Mouse (Mus musculus) layer of hippocampus, adult 2 months (tissue): Measurements from ENCODE around the gene Gm49405. TPM values are rescaled to one million over a fixed set of nuclear protein-coding genes. Genes with fewer than 3 reads are reported as not detected.
"Not testable (repeated sequence)": the region's sequence is repeated elsewhere in the genome, so short reads cannot be mapped to it uniquely, and the experiment has no call there.

ENCODE experiments used
- DNase-seq, 2 experiments: peaks; one replicate each; pipeline ENCODE4 v3.0.0; 2022; ENCODE audit warnings: low spot score in 2 of 2
- H3K27ac ChIP-seq: fragments of 200-600 bp; 2 replicates; pipeline ENCODE4 v1.8.1; 2022
- H3K4me3 ChIP-seq: fragments of 200-600 bp; 2 replicates; pipeline ENCODE4 v1.8.1; 2022; ENCODE audit warnings: mild to moderate bottlenecking
- CTCF ChIP-seq: fragments of 200-600 bp; conservative IDR thresholded peaks from 2 replicates; pipeline ENCODE4 v1.8.1; 2022; ENCODE audit warnings: antibody characterized with exemption, mild to moderate bottlenecking, moderate library complexity
- long read RNA-seq, 2 experiments: library from polyadenylated mRNA; stranded (forward); transcript quantifications; one replicate each; pipeline ENCODE4 v2.0.0; 2021; ENCODE audit warnings: borderline mapping rate in 2 of 2
- total RNA-seq, 2 experiments: library from RNA; stranded (reverse); gene quantifications; 2 replicates each; pipeline ENCODE4 v1.2.3; 2021

Gm49405 gene
- total RNA-seq = 1 to 10 TPM; 1.3 to 1.4 TPM
- long read RNA-seq, experiment 1 = 0 reads
- long read RNA-seq, experiment 2 = 0 reads

DNA sequence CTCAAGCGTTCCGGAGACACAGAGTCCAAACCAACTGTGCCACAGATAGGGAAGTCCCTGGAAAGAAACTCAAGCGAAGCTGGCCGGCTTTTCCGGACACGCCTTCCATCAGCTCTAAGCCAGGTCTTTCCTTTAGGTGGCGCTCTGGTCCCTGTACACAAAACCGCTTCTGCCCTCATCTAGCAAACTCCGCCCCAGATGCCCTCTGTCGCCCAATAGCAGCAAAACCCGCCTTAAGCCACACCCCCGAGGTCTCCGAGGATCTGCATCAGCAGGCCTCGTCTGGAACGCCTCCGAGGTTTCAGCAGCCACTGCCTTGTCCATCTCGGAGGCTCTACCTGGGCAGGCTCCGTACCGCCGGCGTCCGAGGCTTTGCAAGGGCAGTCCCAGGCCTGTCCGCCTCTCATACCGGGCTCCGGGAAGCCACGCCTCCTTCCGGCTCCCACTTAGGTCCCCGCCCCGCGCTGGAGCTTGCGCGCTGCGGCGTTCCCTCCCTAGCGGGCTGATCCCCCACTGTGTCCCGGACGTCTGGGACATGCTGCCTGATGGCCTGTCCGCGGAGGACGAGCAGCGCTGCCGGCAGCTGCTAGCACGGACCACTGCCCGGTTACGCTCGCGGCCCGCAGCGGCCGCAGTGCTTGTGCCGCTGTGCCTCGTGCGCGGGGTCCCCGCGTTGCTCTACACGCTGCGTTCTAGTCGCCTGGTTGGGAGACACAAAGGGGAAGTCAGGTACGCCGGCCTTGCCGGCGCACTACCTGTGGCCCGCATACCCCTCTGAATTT lies at the start of gene Gm49405, which contains the start of gene Nudt8:
Gene Gm49405, plus strand, starts transcription at position 508 of the 782 bp plus-strand sequence.
Gene Nudt8, plus strand, starts transcription at position 462 of the 782 bp plus-strand sequence.
- TF ChIP-seq CTCF = peak; percentile 86
- DNase-seq = peak; percentile 92 to 95
- peak within 1 kb of the TSS; percentile 75 for H3K4me3 ChIP-seq
- peak within 1 kb of the TSS; percentile 96 for H3K27ac ChIP-seq

DNA sequence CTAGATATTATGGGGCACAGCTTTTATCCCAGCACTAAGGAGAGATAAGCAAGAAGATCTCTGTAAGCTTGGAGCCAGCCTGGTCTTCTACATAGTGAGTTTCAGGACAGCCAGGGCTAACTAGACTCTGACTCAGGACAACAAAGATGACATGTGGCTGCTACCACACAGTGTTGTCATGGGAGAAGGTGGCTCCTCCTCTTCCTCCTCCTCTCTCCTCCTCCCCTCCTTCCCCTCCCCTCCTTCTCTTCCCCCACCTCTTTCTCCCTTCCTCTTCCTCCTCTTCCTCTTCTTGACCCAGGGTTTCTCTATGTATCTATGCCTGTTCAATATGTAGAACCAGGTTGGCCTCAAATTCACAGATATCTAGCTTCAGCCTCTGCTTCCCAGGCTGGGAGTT lies 49.0 kb upstream of the Gm49405 start:
- no peak overlapping the region for H3K27ac ChIP-seq
- TF ChIP-seq CTCF = no peak
- no peak overlapping the region for H3K4me3 ChIP-seq
- no peak for DNase-seq

DNA sequence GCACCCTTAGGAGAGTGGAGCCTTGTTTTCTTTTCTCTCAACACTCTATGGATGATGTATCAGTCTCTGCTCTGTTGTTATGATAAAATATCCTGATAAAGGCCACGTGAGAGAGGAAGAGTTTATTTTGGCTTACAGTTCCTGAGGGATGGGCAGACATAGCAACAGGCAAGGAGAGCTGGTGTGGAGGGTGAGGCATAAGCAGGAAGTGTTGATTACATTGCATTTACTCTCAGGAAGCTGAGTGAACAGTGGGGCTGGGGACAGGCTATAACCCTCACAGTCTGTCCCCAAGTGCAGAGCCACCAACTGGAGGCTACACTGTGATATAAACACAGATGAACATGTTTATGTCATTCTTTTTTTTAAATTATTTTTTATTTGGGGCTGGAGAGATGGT lies 48.3 kb upstream of the Gm49405 start:
- no peak for TF ChIP-seq CTCF
- DNase-seq = no peak
- no peak overlapping the region for H3K4me3 ChIP-seq
- no peak overlapping the region for H3K27ac ChIP-seq

DNA sequence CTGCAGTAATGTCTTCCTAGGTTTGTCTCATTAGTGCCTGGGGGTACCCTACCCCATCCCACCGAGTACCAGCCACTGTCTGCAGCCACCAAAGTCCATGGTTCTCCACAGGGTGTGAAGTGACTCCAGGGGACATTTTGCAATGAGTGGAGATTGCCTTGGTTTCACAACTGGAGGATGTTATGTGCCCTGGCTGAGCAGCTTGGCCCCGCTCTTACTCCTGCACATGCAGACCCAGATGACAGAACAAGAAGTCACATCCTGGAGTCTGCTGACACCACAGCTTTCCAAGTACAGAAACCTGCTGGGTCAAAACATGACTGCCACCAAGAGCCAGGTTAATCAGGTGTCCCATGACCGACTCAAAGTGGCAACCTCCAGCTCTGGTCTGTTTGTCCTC lies 45.4 kb upstream of the Gm49405 start:
- no peak for DNase-seq
- H3K4me3 ChIP-seq = no peak overlapping the region
- TF ChIP-seq CTCF = no peak
- no peak overlapping the region for H3K27ac ChIP-seq

DNA sequence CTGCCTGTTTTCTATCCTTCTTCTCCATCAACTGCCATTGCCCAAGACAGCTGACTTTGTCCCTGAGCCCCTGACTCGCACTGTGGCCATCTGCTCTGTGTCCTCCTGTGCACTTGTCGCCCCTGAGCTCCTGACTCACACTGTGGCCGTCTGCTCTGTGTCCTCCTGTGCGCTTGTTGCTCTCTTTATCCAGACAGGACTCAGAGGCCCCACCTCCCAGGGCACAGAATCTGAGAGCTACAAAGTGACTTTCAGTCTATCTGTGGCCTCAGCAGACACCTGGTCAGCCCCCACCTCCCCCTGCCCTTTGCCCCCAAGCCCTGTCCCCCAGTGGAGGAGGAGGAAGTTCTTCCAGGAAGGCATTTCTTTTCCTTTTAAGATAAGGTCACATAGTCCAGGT lies 44.6 kb upstream of the Gm49405 start:
- no peak for DNase-seq
- no peak for TF ChIP-seq CTCF
- no peak overlapping the region for H3K4me3 ChIP-seq
- no peak overlapping the region for H3K27ac ChIP-seq

DNA sequence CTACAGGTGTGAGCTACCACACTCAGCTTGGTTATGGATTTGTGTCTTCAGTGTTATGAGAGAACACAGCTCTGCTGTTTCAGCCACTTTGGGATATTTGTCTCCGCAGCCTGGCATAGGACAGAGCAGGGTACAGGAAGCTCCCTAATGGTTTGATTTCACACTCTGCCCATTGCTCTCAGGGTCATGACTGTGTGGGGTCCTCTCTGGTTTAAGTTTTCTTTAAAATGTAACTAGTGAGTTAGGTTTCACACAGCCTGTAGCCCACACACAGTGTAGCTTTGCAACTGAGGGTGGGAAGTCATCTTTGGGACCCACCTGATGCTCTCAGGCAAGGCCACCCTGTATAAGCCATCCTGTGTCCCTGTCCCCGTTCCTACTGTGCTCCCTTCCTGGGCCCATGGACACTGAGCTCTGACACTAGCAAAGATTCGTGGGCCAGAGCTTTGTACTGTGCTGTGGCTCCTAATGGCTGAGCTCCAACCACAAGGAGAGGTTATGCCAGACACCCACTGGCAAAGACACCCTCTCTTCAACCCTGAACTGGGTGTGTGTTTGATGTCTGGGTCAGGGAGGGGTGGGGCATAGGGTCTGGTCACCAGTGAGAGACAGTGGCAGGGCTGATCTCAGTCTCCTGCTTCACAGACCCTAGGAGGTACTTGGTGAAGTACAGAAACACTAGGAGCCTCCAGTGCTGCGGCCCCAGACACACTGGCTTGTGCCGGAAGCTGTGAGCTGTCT lies 43.0 kb upstream of the Gm49405 start:
- DNase-seq, H3K27ac ChIP-seq, H3K4me3 ChIP-seq: not testable (repeated sequence)

DNA sequence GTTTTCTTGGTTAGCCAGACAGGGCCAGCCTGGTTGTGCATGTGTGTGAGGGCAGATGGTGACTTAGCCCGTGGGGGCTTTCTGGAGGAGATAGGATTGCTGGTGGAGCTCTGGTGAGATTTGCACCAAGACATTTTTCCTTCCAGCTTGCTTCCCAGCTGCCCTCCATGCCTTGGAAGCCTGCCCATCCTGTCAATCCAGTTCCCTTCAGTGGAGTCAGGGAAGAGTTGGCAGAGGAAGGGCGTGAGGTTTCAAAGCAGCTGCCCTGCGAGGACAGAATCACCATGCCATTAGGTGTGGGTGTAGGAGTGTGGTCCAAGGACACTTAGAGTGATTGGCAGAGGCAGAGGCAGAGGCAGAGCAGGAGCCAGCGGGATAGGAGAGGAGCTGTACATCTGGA lies 42.0 kb upstream of the Gm49405 start, which contains the start of gene Aldh3b3:
Gene Aldh3b3, plus strand, starts transcription at position 176 of the 400 bp plus-strand sequence.
- no peak for TF ChIP-seq CTCF
- H3K4me3 ChIP-seq = no peak within 1 kb of the TSS
- no peak within 1 kb of the TSS for H3K27ac ChIP-seq
- DNase-seq = peak in 1 of 2 experiments; percentile 45

DNA sequence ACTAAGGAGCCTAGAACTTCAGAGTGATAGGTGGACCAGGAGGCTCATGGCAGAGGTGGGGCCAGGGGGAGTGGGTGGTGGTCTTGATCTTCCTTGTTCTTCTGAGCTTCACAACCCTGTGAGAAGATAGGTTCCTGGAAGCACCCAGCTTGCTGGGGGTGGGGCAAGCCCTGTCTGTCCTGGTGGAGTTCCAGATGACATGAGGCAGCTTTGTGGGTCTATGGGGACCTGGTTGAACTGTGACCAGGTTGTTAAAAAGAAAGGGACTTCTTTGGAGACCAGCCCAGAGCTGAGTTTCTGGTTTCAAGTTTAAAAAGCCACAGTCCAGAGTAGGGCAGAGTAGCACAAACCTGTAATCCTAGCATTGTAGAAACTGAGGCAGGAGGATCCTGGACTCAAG lies 41.4 kb upstream of the Gm49405 start:
- DNase-seq = no peak
- Histone ChIP-seq H3K4me3 (no peak overlapping the region), H3K27ac (no peak overlapping the region)
- no peak for TF ChIP-seq CTCF

DNA sequence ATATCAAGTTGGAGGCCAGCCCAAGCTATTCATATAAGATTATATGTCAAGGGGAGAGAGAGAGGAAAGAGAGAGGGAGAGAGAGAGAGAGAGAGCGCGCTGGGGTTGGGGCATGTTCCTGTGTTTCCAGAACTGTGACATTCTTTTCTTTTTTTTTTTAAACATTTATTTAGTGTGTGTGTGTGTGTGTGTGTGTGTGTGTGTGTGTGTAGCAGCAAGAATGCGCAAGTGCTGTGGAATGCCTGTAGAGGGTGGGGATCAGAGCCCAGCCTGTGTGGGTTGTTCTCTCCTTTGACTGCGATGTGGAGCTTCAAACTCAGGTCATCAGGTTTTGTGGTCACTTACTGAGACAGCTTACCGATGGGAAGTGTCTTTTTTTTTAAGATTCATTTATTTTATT lies 40.2 kb upstream of the Gm49405 start:
- no peak overlapping the region for H3K27ac ChIP-seq
- no peak for DNase-seq
- TF ChIP-seq CTCF = no peak
- no peak overlapping the region for H3K4me3 ChIP-seq

DNA sequence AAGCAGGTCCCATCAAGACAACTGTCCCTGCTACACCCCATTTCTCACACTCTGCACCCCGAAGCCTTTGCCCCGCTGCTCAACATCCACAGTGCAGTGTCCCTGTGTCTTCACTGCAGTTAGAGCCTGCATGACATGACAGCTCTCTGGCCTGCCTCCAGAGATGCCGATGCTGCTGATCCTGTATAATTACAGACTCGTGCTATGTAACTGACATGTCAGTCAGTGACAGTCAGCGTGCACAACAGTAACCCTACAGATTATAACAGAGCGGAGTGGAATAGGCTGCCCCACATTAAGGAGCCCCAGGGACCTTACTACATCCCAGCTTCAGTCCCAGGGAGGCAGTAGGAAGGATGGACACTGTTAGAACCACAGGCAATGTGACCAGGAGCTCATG lies 38.6 kb upstream of the Gm49405 start:
- not testable (repeated sequence) for DNase-seq, H3K27ac ChIP-seq, H3K4me3 ChIP-seq

DNA sequence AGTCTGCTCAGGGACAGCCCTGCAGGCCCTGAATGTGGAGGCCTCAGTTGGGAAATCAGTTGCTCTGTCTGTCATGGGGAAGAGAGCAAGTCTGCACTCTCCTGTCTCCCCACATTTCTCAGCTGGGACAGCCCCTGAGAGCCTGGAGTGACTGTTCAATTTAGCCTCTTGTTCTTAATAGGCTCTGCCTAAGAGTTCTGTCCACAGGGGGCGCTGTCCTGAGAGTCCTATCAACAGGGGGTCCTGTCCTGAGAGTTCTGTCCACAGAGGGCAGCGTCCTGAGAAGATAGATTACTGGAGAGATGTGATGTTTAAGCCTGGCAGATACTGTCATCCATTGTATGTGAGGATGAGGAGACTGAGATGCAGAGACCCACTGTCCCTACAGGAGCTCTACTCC lies 38.0 kb upstream of the Gm49405 start:
- Histone ChIP-seq H3K4me3 (no peak overlapping the region), H3K27ac (no peak overlapping the region)
- peak; percentile 53 for TF ChIP-seq CTCF
- DNase-seq = no peak

DNA sequence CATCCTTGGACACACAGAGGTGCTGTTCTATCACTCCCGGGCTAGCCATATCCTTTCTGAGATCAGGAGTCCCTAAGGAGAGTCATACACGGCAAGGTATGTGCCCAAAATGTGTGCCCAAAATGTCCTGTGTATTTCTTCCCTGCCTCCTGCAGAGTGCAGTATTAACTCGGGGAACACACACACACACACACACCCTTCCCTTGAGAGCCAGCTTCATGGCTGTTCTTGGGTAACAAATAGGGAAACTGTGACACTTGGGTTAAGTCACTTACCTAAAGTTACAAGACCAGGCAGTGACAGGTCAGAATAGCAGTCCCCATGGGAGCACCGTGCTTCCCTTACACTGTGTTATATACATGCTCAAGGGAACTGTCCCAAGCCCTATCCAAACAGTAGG lies 36.4 kb upstream of the Gm49405 start:
- Histone ChIP-seq H3K27ac (no peak overlapping the region), H3K4me3 (no peak overlapping the region)
- no peak for TF ChIP-seq CTCF
- no peak for DNase-seq

DNA sequence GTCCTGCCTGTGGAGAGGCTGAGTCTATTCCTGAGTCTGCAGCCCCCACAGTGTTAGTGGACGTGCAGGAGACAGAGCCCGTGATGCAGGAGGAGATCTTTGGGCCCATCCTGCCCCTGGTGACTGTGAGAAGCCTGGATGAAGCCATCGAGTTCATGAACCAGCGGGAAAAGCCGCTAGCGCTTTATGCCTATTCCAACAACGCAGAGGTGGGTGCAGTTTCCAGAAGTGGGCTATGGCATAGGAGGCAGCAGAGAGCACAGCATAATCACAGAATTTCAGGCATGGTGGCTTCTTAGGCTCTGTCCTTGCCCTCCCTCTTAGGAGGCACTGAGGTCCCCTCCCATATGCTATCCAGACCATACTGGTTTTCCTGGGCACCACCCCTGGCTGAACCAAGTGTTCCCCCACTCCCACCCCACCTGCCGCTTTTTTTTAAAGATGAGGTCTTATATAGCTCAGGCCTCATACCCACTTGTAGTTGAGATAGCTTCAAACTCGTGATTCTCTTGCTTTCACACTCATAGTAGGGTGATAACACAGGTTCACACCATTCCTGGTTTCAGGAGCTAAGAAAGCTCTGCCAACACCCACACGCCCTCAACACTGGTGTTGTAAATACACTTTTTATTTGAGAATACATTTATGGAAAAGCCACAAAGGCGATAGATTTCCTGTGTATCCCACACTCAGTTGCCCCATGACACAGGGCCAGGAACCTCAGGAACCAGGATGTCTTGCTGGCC lies 33.9 kb upstream of the Gm49405 start:
- DNase-seq = no peak
- no peak overlapping the region for H3K4me3 ChIP-seq
- no peak overlapping the region for H3K27ac ChIP-seq
- TF ChIP-seq CTCF = peak; percentile 59
